Mouse (Mus musculus): ENCODE data around the gene Rnf144b.

Rnf144b gene

GRCm38 (mm10) chr13:47261961-47262360 is 139.5 kb downstream of the Rnf144b start:
- no peak for DNase-seq (ENCODE audit: low spot score in 2 of 2)

GRCm38 (mm10) chr13:47264382-47264781 is 141.9 kb downstream of the Rnf144b start:
- no peak for DNase-seq (ENCODE audit: low spot score in 2 of 2)

- no peak for DNase-seq (ENCODE audit: low spot score in 2 of 2)
Measured at GRCm38 (mm10) chr13:47266411-47266810, 144.0 kb downstream of the Rnf144b start.

GRCm38 (mm10) chr13:47268227-47268626 is 145.8 kb downstream of the Rnf144b start:
- no peak for DNase-seq (ENCODE audit: low spot score in 2 of 2)

GRCm38 (mm10) chr13:47272928-47273327 is 150.5 kb downstream of the Rnf144b start:
- no peak for DNase-seq (ENCODE audit: low spot score in 2 of 2)

GRCm38 (mm10) chr13:47273487-47273886 is 151.0 kb downstream of the Rnf144b start:
- no peak for DNase-seq (ENCODE audit: low spot score in 2 of 2)

- DNase-seq (ENCODE audit: low spot score in 2 of 2): no peak
Measured at GRCm38 (mm10) chr13:47274139-47274538, 151.7 kb downstream of the Rnf144b start.

GRCm38 (mm10) chr13:47277000-47277823 is 154.8 kb downstream of the Rnf144b start:
- DNase-seq (ENCODE audit: low spot score in 2 of 2): no peak

GRCm38 (mm10) chr13:47277824-47278290 is 155.4 kb downstream of the Rnf144b start:
- DNase-seq (ENCODE audit: low spot score in 2 of 2): no peak

GRCm38 (mm10) chr13:47282221-47282620 is 159.8 kb downstream of the Rnf144b start:
- DNase-seq (ENCODE audit: low spot score in 2 of 2): no peak

- peak; percentile 26 to 73 for DNase-seq (ENCODE audit: low spot score in 2 of 2)
Measured at GRCm38 (mm10) chr13:47288449-47288848, 166.0 kb downstream of the Rnf144b start.

GRCm38 (mm10) chr13:47296465-47296864 is 174.0 kb downstream of the Rnf144b start:
- DNase-seq (ENCODE audit: low spot score in 2 of 2): no peak
